In genomic region chr3:35154266-35154665, GRCm38 (mm10) we compare ENCODE assay signal across 25 mouse cellular contexts.
"Had no signal": no experiment of that assay in that cellular context is flagged by ENCODE, and none has a peak within 500 bp of the region (broad histone marks: within the 10 kb centered on the region; RNA-seq: fewer than 3 reads in every experiment).

No protein-coding gene starts in this region.

- H3K4me3 ChIP-seq: layer of hippocampus, adult 2 months; limb, embryonic 10.5 days; limb, embryonic 13.5 days; liver, embryonic 12.5 days; liver, embryonic 15.5 days; midbrain, embryonic 10.5 days; midbrain, embryonic 13.5 days; myocyte; neural tube, embryonic 15.5 days; stomach, embryonic 15.5 days had no signal

- H3K4me2 ChIP-seq: limb, embryonic 13.5 days; liver, embryonic 12.5 days; liver, embryonic 15.5 days; midbrain, embryonic 13.5 days; neural tube, embryonic 15.5 days; stomach, embryonic 15.5 days had no signal

- H3K9me3 ChIP-seq: limb, embryonic 10.5 days; limb, embryonic 13.5 days; liver, embryonic 12.5 days; liver, embryonic 15.5 days; midbrain, embryonic 10.5 days; midbrain, embryonic 13.5 days; neural tube, embryonic 15.5 days; stomach, embryonic 15.5 days had no signal

- H3K27me3 ChIP-seq: limb, embryonic 13.5 days; liver, embryonic 12.5 days; liver, embryonic 15.5 days; midbrain, embryonic 13.5 days; neural tube, embryonic 15.5 days; stomach, embryonic 15.5 days had no signal

- H3K27ac ChIP-seq: layer of hippocampus, adult 2 months; limb, embryonic 10.5 days; limb, embryonic 13.5 days; liver, embryonic 12.5 days; liver, embryonic 15.5 days; macrophage; midbrain, embryonic 10.5 days; midbrain, embryonic 13.5 days; neural tube, embryonic 15.5 days; stomach, embryonic 15.5 days had no signal

- H3K4me1 ChIP-seq: limb, embryonic 10.5 days; limb, embryonic 13.5 days; liver, embryonic 12.5 days; liver, embryonic 15.5 days; neural tube, embryonic 15.5 days had no signal

- H3K9ac ChIP-seq: limb, embryonic 13.5 days; liver, embryonic 12.5 days; liver, embryonic 15.5 days; midbrain, embryonic 13.5 days; neural tube, embryonic 15.5 days; stomach, embryonic 15.5 days had no signal

- ATAC-seq: liver, embryonic 12.5 days; midbrain, embryonic 13.5 days; midbrain, embryonic 16.5 days had no signal

- DNase-seq: kidney, adult 18-20 months; kidney, adult 9 months; kidney, postnatal 14 days; kidney, postnatal 4 days; layer of hippocampus, adult 9-11 months; liver; lung, adult 18-20 months; lung, postnatal 14 days; right cerebral cortex, adult 18-20 months; right cerebral cortex, postnatal 14 days; right cerebral cortex, postnatal 4 days; thymus, adult 18-20 months; thymus, postnatal 14 days had no signal

- H3K36me3 ChIP-seq: limb, embryonic 10.5 days; limb, embryonic 13.5 days; liver, embryonic 12.5 days; liver, embryonic 15.5 days; midbrain, embryonic 10.5 days; midbrain, embryonic 13.5 days; neural tube, embryonic 15.5 days; stomach, embryonic 15.5 days had no signal
